Mouse (Mus musculus) spleen, adult 2 months (tissue): Measurements from ENCODE around the gene Ptk7.

ENCODE experiments used
- CTCF ChIP-seq: fragments of 200-500 bp; IDR thresholded peaks from 2 replicates; pipeline ENCODE4 v1.5.1; 2011; ENCODE audit warnings: mild to moderate bottlenecking, inconsistent platforms; ENCODE audit not compliant: insufficient read depth, insufficient read length, insufficient replicate concordance; ENCODE audit errors: extremely low read depth
- POLR2A ChIP-seq: fragments of 200-500 bp; IDR thresholded peaks from 2 replicates; pipeline ENCODE4 v1.6.1; 2011; ENCODE audit warnings: low read depth, low read length, inconsistent platforms

- TF ChIP-seq CTCF, result no peak
- TF ChIP-seq POLR2A, result no peak
These were observed 28.7 kb downstream of the Ptk7 start for GRCm38 (mm10) chr17:46600569-46600968.
